In genomic region chr7:135930091-135930490, GRCm38 (mm10) we compare ENCODE assay signal across 9 mouse cellular contexts.
"Had no signal": no experiment of that assay in that cellular context is flagged by ENCODE, and none has a peak within 500 bp of the region (broad histone marks: within the 10 kb centered on the region; RNA-seq: fewer than 3 reads in every experiment).

No protein-coding gene starts in this region.

- ATAC-seq: lung, postnatal 0 days; midbrain, embryonic 13.5 days had no signal

- DNase-seq: kidney, postnatal 36 days; layer of hippocampus, adult 9-11 months; layer of hippocampus, postnatal 36 days; lung, adult 2 months; lung, postnatal 36 days; right cerebral cortex, postnatal 14 days; thymus, postnatal 4 days had no signal
